Mouse (Mus musculus): ENCODE results near the gene Irs3. TPM values are rescaled to one million over a fixed set of nuclear protein-coding genes. Genes with fewer than 3 reads are reported as not detected.
A peak's percentile ranks its signal among the peaks of the same experiment; 100 is the strongest.

Irs3 gene
- polyA plus RNA-seq (2012; rRNA removed), result 0.22 and 0.24 TPM in 2 replicates

DNA sequence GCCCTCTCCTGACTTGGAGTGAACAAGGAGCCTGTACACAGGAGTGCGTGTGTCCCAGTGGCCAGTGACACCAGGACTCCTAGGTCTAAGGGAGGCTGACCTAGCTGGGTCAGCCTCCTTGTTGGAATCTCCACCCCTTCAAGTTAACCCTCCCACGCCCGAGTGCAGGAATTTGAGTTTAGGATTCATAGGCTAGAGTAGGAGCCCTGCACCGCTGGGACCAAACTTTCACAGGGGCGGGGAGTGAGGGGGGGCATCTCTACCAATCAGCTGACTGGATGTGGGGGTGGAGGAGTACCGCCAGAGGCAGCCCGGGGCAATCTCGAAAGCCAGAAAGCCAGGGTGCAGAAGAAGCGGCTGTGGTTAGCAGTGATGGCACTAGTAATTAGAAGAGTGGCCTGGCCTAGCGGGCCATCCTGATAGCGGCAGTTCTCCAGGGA, at the start of gene Irs3:
Irs3 (minus strand) TSS at position 63 of the 440 bp plus-strand sequence.
- TF ChIP-seq POLR2A (IDR thresholded peaks at IDR 0.05; ENCODE audit: control insufficient read depth, low read depth, low read length) (no peak), CTCF (IDR thresholded peaks at IDR 0.05; ENCODE audit: control insufficient read depth, insufficient read depth, insufficient replicate concordance, low read depth, low read length) (no peak)
- peaks cover 26% of the 10 kb centered on the region for H3K4me1 ChIP-seq (ENCODE audit: control insufficient read depth, insufficient read depth, low read length)

DNA sequence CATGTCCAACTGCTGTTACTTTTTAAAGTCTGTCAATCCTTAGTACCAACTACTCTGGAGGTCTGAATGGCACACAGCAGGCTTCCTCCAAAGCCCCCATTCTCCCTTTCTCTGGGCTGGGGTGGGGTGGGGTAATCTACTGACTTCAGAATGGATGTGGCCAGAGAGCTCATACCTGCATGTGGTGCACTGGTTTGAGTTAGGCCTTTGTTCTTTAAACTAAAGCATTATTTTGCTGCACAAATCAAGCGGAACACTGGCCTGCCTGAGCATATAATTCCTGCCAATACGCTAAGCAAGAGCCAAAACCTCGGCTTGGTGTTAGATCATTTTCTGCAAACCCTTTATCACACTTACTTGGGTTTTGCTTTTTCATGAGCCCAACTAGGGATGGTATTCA, 49.3 kb upstream of the Irs3 start:
- H3K4me1 ChIP-seq (ENCODE audit: control insufficient read depth, insufficient read depth, low read length), result no peaks in the 10 kb centered on the region
- no peak overlapping the region for H3K4me3 ChIP-seq (ENCODE audit: control insufficient read depth, low read depth, low read length)
- H3K36me3 ChIP-seq (ENCODE audit: control insufficient read depth, insufficient read depth, low read length), result no peaks in the 10 kb centered on the region
- no peak overlapping the region for H3K27ac ChIP-seq (ENCODE audit: control insufficient read depth, insufficient read depth, low read depth, low read length)
- H3K27me3 ChIP-seq (ENCODE audit: control insufficient read depth, insufficient read depth, low read length), result no peaks in the 10 kb centered on the region
- TF ChIP-seq POLR2A (IDR thresholded peaks at IDR 0.05; ENCODE audit: control insufficient read depth, low read depth, low read length), result no peak
- no peak for TF ChIP-seq CTCF (IDR thresholded peaks at IDR 0.05; ENCODE audit: control insufficient read depth, insufficient read depth, insufficient replicate concordance, low read depth, low read length)

More for the DNA sequence above, at the start of gene Irs3:
- Histone ChIP-seq H3K4me3 (ENCODE audit: control insufficient read depth, low read depth, low read length) (peak within 1 kb of the TSS; percentile 52), H3K27me3 (ENCODE audit: control insufficient read depth, insufficient read depth, low read length) (no peaks in the 10 kb centered on the region), H3K27ac (ENCODE audit: control insufficient read depth, insufficient read depth, low read depth, low read length) (no peak within 1 kb of the TSS), H3K36me3 (ENCODE audit: control insufficient read depth, insufficient read depth, low read length) (no peaks in the 10 kb centered on the region)

DNA sequence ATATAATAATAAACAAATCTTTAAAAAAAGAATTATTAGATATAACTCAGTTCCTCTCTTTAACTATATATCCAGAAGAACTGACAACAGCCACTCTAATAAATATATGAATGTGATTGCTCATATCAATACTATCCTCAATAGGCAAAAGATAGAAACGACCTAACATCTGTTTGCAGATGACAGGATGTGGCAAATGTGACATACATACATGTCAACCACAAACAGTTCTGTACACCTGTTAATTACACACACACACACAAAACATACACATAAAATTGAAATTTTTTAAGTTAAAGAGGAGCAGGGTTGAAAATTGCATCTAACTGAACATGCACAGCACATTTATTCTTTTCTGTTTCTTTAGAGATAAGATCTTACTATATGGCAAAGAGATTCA, 46.4 kb upstream of the Irs3 start:
- Histone ChIP-seq H3K4me1 (ENCODE audit: control insufficient read depth, insufficient read depth, low read length) (no peaks in the 10 kb centered on the region), H3K27ac (ENCODE audit: control insufficient read depth, insufficient read depth, low read depth, low read length) (no peak overlapping the region), H3K27me3 (ENCODE audit: control insufficient read depth, insufficient read depth, low read length) (no peaks in the 10 kb centered on the region), H3K4me3 (ENCODE audit: control insufficient read depth, low read depth, low read length) (no peak overlapping the region), H3K36me3 (ENCODE audit: control insufficient read depth, insufficient read depth, low read length) (no peaks in the 10 kb centered on the region)
- TF ChIP-seq CTCF (IDR thresholded peaks at IDR 0.05; ENCODE audit: control insufficient read depth, insufficient read depth, insufficient replicate concordance, low read depth, low read length) (no peak), POLR2A (IDR thresholded peaks at IDR 0.05; ENCODE audit: control insufficient read depth, low read depth, low read length) (no peak)

- no peak overlapping the region for H3K27ac ChIP-seq (ENCODE audit: control insufficient read depth, insufficient read depth, low read depth, low read length)
- H3K36me3 ChIP-seq (ENCODE audit: control insufficient read depth, insufficient read depth, low read length), result no peaks in the 10 kb centered on the region
- H3K4me3 ChIP-seq (ENCODE audit: control insufficient read depth, low read depth, low read length), result no peak overlapping the region
- H3K27me3 ChIP-seq (ENCODE audit: control insufficient read depth, insufficient read depth, low read length), result no peaks in the 10 kb centered on the region
- TF ChIP-seq POLR2A (IDR thresholded peaks at IDR 0.05; ENCODE audit: control insufficient read depth, low read depth, low read length), result no peak
- no peaks in the 10 kb centered on the region for H3K4me1 ChIP-seq (ENCODE audit: control insufficient read depth, insufficient read depth, low read length)
Observed at GRCm38 (mm10) chr5:137690531-137690930, 45.0 kb upstream of the Irs3 start.

GRCm38 (mm10) chr5:137689974-137690373, 44.5 kb upstream of the Irs3 start:
- H3K4me1 ChIP-seq (ENCODE audit: control insufficient read depth, insufficient read depth, low read length), result no peaks in the 10 kb centered on the region
- H3K4me3 ChIP-seq (ENCODE audit: control insufficient read depth, low read depth, low read length), result no peak overlapping the region
- H3K36me3 ChIP-seq (ENCODE audit: control insufficient read depth, insufficient read depth, low read length), result no peaks in the 10 kb centered on the region
- H3K27me3 ChIP-seq (ENCODE audit: control insufficient read depth, insufficient read depth, low read length), result no peaks in the 10 kb centered on the region
- no peak overlapping the region for H3K27ac ChIP-seq (ENCODE audit: control insufficient read depth, insufficient read depth, low read depth, low read length)
- TF ChIP-seq CTCF (IDR thresholded peaks at IDR 0.05; ENCODE audit: control insufficient read depth, insufficient read depth, insufficient replicate concordance, low read depth, low read length), result no peak
- TF ChIP-seq POLR2A (IDR thresholded peaks at IDR 0.05; ENCODE audit: control insufficient read depth, low read depth, low read length), result no peak

DNA sequence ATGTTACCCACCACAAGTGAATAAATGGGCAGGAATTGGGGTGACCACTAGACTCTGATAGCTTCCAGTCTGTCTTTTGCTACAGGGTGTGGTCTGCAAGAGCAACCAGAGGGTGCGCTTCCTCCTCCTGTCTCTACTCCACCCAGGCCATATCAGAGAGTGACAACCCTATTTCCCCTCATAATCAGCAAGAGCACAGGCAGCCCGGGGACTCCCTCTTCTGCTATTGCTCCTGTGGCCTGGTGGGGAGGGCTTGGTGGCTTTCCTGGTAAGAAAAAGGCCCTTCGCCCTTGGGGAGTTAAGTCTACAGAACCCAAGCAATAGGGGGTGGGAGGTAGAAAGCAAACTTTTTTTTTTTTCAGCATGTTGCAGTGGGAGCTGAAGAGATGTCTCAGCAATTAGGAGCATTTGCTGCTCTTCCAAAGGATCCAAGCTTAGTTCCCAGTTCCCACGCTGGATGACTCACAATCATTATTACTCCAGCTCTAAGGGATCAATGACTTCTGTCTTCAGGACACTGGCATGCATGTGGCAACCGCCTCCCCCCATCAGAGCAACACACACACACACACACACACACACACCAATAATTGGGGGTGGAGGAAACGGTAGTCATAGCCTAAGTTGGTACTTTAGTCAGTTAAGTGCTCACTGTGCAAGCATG, 40.7 kb upstream of the Irs3 start:
- H3K4me3 ChIP-seq (ENCODE audit: control insufficient read depth, low read depth, low read length), result no peak overlapping the region
- no peak for TF ChIP-seq CTCF (IDR thresholded peaks at IDR 0.05; ENCODE audit: control insufficient read depth, insufficient read depth, insufficient replicate concordance, low read depth, low read length)
- no peak for TF ChIP-seq POLR2A (IDR thresholded peaks at IDR 0.05; ENCODE audit: control insufficient read depth, low read depth, low read length)
- H3K27me3 ChIP-seq (ENCODE audit: control insufficient read depth, insufficient read depth, low read length), result no peaks in the 10 kb centered on the region
- no peak overlapping the region for H3K27ac ChIP-seq (ENCODE audit: control insufficient read depth, insufficient read depth, low read depth, low read length)
- H3K4me1 ChIP-seq (ENCODE audit: control insufficient read depth, insufficient read depth, low read length), result peaks cover 3% of the 10 kb centered on the region; the same call in 1 of the 2 replicates
- H3K36me3 ChIP-seq (ENCODE audit: control insufficient read depth, insufficient read depth, low read length), result no peaks in the 10 kb centered on the region

DNA sequence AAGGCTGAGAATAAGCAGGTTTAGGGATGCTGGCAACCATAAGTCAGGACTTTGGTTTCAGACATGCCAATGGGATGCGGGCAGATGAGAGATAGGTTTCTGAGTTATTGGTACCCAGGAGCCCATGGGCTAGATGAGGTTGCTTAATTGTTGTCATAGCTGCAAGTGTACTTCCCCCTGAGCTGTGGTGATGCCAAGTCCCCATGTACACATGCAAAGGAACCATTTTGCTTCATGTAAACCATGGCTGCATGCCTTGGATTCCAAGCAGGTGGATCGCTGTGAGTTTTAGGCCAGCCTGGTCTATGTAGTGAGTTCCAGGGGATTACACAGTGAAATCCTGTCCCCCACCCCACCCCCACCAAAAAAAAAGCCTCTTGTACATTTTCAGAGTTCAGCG, 40.1 kb upstream of the Irs3 start:
- H3K27ac ChIP-seq (ENCODE audit: control insufficient read depth, insufficient read depth, low read depth, low read length), result no peak overlapping the region
- peaks cover 3% of the 10 kb centered on the region; the same call in 1 of the 2 replicates for H3K4me1 ChIP-seq (ENCODE audit: control insufficient read depth, insufficient read depth, low read length)
- H3K27me3 ChIP-seq (ENCODE audit: control insufficient read depth, insufficient read depth, low read length), result no peaks in the 10 kb centered on the region
- no peaks in the 10 kb centered on the region for H3K36me3 ChIP-seq (ENCODE audit: control insufficient read depth, insufficient read depth, low read length)
- no peak for TF ChIP-seq POLR2A (IDR thresholded peaks at IDR 0.05; ENCODE audit: control insufficient read depth, low read depth, low read length)
- no peak overlapping the region for H3K4me3 ChIP-seq (ENCODE audit: control insufficient read depth, low read depth, low read length)

Data from testis, adult 2 months (tissue).